Mouse (Mus musculus) kidney, postnatal 0 days (tissue): Measurements from ENCODE around the gene Mri1. TPM values are rescaled to one million over a fixed set of nuclear protein-coding genes. Genes with fewer than 3 reads are reported as not detected.
"Not testable (repeated sequence)": the region's sequence is repeated elsewhere in the genome, so short reads cannot be mapped to it uniquely, and the experiment has no call there.

Source experiments
- ATAC-seq: fragments of 200-750 bp; cut with Nextera tagmentation; replicated peaks from 2 replicates; pipeline ENCODE4 v1.8.0; 2017; ENCODE audit warnings: low read depth, moderate number of reproducible peaks, moderate TSS enrichment, moderate library complexity; ENCODE audit not compliant: low FRiP score
- DNase-seq: peaks from one replicate; pipeline ENCODE4 v3.0.0-alpha.2; 2016; ENCODE audit warnings: low spot score
- H3K27ac ChIP-seq: fragments of 300-500 bp; sonication (generic); 2 replicates; pipeline ENCODE4 v1.5.1; 2014; ENCODE audit warnings: mild to moderate bottlenecking
- H3K27me3 ChIP-seq: fragments of 300-500 bp; sonication (generic); 2 replicates; pipeline ENCODE4 v1.6.1; 2014; ENCODE audit warnings: low read length, mixed read lengths; ENCODE audit not compliant: insufficient read depth
- H3K36me3 ChIP-seq: fragments of 300-500 bp; sonication (generic); 2 replicates; pipeline ENCODE4 v1.6.1; 2014; ENCODE audit warnings: low read length, mixed read lengths; ENCODE audit not compliant: insufficient read depth
- H3K4me1 ChIP-seq: fragments of 300-500 bp; sonication (generic); replicated peaks from 2 replicates; pipeline ENCODE4 v1.6.1; 2014; ENCODE audit warnings: antibody characterized with exemption, low read length, mixed read lengths; ENCODE audit not compliant: insufficient read depth
- H3K4me2 ChIP-seq: fragments of 300-500 bp; sonication (generic); 2 replicates; pipeline ENCODE4 v1.6.1; 2014; ENCODE audit warnings: mild to moderate bottlenecking, low read length, moderate library complexity, mixed read lengths
- H3K4me3 ChIP-seq: fragments of 300-500 bp; sonication (generic); replicated peaks from 2 replicates; pipeline ENCODE4 v1.5.1; 2014; ENCODE audit warnings: low read depth, low read length
- H3K9ac ChIP-seq: fragments of 300-500 bp; sonication (generic); 2 replicates; pipeline ENCODE4 v1.6.1; 2014; ENCODE audit warnings: low read depth, low read length
- H3K9me3 ChIP-seq: fragments of 300-500 bp; sonication (generic); replicated peaks from 2 replicates; pipeline ENCODE4 v1.6.1; 2016; ENCODE audit warnings: low read length, inconsistent platforms, mixed read lengths
- CTCF ChIP-seq: IDR thresholded peaks from 2 replicates; pipeline ENCODE4 v1.5.1; 2016; ENCODE audit warnings: antibody characterized with exemption, low read depth, mild to moderate bottlenecking, moderate library complexity
- WGBS: fragments of 180-500 bp; shearing (Covaris S2); extraction: QIAGEN DNeasy Blood & Tissue Kit; methylation state at CpG from one replicate; pipeline ENCODE4 v1.1.7; 2014; 5-methylcytosine and 5-hydroxymethylcytosine counted together
- polyA plus RNA-seq: library from polyadenylated mRNA; unstranded; fragments of >200 nt; fragmentation: Nextera tagmentation; extraction: Ambion mirVana; gene quantifications from 2 replicates; pipeline ENCODE4 v1.2.1, GENCODE M21; 2015

Mri1 gene
- polyA plus RNA-seq, 1 experiment from 2014 or later: 80.4 TPM

DNA sequence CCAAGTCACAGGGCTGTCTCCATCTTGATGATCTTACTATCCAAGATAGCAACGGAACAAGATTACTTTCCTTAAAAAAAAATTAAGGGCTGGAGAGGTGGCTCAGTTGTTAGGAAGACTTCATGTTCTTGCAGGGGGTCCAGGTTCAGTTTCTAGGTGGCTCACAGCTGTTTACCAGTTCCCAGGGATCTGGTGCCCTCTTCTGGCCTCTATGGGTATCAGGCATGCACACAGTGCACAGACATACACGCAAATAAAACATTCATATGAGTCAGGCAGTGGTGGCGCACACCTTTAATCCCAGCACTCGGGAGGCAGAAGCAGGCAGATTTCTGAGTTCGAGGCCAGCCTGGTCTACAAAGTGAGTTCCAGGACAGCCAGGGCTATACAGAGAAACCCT, 28.5 kb upstream of the Mri1 start:
- WGBS: 50% methylated on average over 5 of the region's 5 CpGs
- H3K4me3 ChIP-seq, H3K27ac ChIP-seq, H3K36me3 ChIP-seq, H3K9ac ChIP-seq, H3K27me3 ChIP-seq, H3K4me2 ChIP-seq, H3K4me1 ChIP-seq, H3K9me3 ChIP-seq: not testable (repeated sequence)
- peak; percentile 82 for TF ChIP-seq CTCF
- peak; percentile 84 for DNase-seq
- peak; percentile 46 for ATAC-seq

DNA sequence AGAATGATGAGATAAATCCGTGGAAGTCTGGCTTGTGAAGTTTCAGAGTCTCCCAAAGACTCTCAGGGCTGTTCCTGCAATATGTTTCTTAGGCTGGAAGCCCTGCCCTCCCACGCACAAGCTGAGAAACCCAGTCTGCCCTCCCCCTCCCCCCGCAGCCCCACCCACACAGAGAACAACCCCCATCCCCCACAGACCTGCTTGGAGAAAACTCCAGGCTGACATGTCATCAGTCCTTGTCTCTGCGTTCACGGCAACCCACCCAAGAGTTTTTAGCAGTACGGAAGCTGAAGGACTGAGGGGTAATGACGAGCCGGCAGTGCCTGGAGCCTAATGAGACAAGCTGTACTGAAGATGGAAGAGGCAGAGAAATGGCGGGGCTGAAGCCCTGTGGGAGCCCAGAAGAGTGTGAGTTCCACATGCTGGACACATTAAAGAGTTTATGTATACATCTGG, 27.5 kb upstream of the Mri1 start:
- peak; percentile 74 for DNase-seq
- Histone ChIP-seq H3K4me1 (no peaks in the 10 kb centered on the region; the same call in 1 of the 2 replicates), H3K27me3 (no peaks in the 10 kb centered on the region), H3K4me2 (peak overlapping the region; percentile 41), H3K9me3 (no peaks in the 10 kb centered on the region), H3K36me3 (no peaks in the 10 kb centered on the region), H3K27ac (peak overlapping the region; percentile 51), H3K4me3 (peak overlapping the region; percentile 18; the same call in 1 of the 2 replicates), H3K9ac (0 out of 2 replicates have a peak overlapping the region, but pooled peaks have one; percentile 40)
- ATAC-seq: no peak
- 7% methylated on average over 9 of the region's 9 CpGs for WGBS
- TF ChIP-seq CTCF: no peak

DNA sequence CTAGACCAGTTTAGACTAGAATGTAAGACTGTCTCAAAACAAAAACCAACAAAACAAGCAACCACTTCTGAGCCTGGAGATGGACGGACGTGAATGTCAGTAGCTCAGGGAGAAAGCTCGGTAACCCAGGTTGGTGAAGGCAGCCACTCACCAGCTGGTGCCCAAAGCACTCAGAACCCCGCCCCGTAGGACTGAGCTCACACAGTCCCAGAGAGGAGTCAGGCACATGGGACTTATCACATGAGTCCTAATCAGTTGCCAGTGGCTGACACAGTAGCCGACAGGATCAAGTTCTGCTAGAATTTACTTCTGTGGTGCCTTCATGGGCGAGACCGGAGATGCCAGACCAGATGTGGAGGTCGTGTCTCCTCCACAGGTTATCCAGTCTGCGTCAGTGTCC, 23.7 kb upstream of the Mri1 start:
- DNase-seq: no peak
- 73% methylated on average over 10 of the region's 10 CpGs for WGBS
- no peak overlapping the region for H3K27ac ChIP-seq
- H3K36me3 ChIP-seq: no peaks in the 10 kb centered on the region
- ATAC-seq: no peak
- no peaks in the 10 kb centered on the region for H3K27me3 ChIP-seq
- H3K9ac ChIP-seq: no peak overlapping the region
- no peak for TF ChIP-seq CTCF
- H3K4me2 ChIP-seq: no peak overlapping the region
- H3K9me3 ChIP-seq: no peaks in the 10 kb centered on the region
- no peak overlapping the region for H3K4me3 ChIP-seq
- no peaks in the 10 kb centered on the region; the same call in 1 of the 2 replicates for H3K4me1 ChIP-seq

DNA sequence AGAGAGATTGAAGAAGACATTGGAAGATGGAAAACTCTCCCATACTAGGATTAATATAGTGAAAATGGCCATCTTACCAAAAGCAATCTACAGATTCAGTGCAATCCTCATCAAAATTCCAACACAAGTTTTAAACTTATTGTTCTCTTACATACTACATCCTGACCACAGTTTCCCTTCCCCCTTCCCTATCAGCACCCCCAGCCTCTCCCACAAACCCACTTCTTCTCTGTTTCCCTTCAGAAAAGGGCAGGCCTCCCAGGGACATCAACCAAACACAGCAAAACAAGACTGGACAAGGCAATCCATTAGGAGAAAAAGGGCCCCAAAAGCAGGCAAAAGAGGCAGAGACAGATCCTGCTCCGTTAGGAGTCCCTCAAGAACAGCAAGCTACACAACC, 19.3 kb upstream of the Mri1 start:
- DNase-seq (no peak), ATAC-seq (no peak)
- H3K36me3 ChIP-seq: no peaks in the 10 kb centered on the region
- no peak for TF ChIP-seq CTCF
- H3K9ac ChIP-seq: no peak overlapping the region
- no peaks in the 10 kb centered on the region for H3K27me3 ChIP-seq
- no peaks in the 10 kb centered on the region for H3K4me1 ChIP-seq
- 67% methylated on average over 1 of the region's 1 CpGs for WGBS
- no peak overlapping the region for H3K4me3 ChIP-seq
- H3K27ac ChIP-seq: no peak overlapping the region
- no peaks in the 10 kb centered on the region for H3K9me3 ChIP-seq
- no peak overlapping the region for H3K4me2 ChIP-seq

DNA sequence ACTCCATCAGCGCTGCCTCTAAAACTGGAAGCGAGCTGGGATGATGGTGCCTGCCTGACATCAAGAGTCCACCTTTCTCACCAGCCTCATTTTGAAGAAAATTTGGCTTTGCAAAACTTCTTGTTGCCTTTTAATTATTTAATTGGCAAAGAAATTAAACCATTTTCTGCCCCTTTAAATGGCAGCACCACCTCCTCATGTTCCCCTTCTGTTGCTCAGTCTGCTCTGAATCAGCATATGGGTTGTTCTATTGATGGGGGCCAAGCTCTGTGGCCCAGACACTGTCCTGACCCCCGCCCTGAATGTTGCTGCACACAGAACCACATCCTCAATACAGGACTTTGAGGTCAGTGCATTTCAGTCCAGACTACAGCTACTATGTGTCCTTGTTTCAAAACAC, 16.8 kb upstream of the Mri1 start:
- WGBS: 70% methylated on average over 3 of the region's 3 CpGs
- H3K9me3 ChIP-seq: no peaks in the 10 kb centered on the region
- H3K4me3 ChIP-seq: no peak overlapping the region
- no peak overlapping the region for H3K9ac ChIP-seq
- H3K4me1 ChIP-seq: peaks cover 6% of the 10 kb centered on the region; the same call in 1 of the 2 replicates
- no peak overlapping the region for H3K27ac ChIP-seq
- no peaks in the 10 kb centered on the region for H3K27me3 ChIP-seq
- DNase-seq (no peak), ATAC-seq (no peak)
- no peak for TF ChIP-seq CTCF
- no peaks in the 10 kb centered on the region for H3K36me3 ChIP-seq
- H3K4me2 ChIP-seq: no peak overlapping the region

DNA sequence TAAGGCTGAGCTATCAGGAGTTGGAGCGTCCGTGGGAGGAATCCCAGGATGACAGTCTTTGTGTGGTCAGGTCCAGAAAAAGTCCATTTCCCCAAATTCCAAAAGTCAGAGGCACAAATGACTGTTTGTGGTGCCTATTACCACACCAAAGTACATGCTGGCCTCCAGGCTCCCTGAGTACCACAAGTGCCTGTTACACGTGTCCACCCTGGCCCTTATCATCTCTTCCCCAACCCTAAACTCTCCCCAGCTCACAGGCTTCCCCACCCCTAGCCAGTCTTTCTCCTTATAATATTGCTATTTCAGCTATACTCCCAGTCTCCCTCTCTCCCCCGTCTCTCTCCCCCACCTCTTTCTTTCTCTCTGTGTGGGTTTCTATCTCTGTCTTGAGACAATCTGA, 15.2 kb upstream of the Mri1 start:
- no peak for ATAC-seq
- WGBS: 68% methylated on average over 4 of the region's 4 CpGs

More for the DNA sequence above, 15.2 kb upstream of the Mri1 start:
- Histone ChIP-seq H3K9me3 (no peaks in the 10 kb centered on the region), H3K9ac (no peak overlapping the region), H3K27ac (no peak overlapping the region), H3K4me3 (no peak overlapping the region), H3K4me1 (peaks cover 6% of the 10 kb centered on the region; the same call in 1 of the 2 replicates), H3K36me3 (no peaks in the 10 kb centered on the region), H3K4me2 (no peak overlapping the region), H3K27me3 (no peaks in the 10 kb centered on the region)
- no peak for DNase-seq
- no peak for TF ChIP-seq CTCF
